Mouse (Mus musculus) MEL (cell line): ENCODE measurements around the gene Notch2.

Source experiments
- BHLHE40 ChIP-seq: IDR thresholded peaks from 2 replicates; pipeline ENCODE4 v1.6.1; 2012; ENCODE audit warnings: low read depth, mild to moderate bottlenecking, inconsistent platforms, low read length, improper control_type of control experiment, borderline replicate concordance
- ELF1 ChIP-seq: IDR thresholded peaks from 2 replicates; pipeline ENCODE4 v1.6.1; 2014; ENCODE audit warnings: low read depth, mild to moderate bottlenecking, inconsistent platforms, low read length, improper control_type of control experiment, moderate library complexity
- EP300 ChIP-seq, 2 experiments: IDR thresholded peaks; 2 replicates each; pipeline ENCODE4 v1.6.1; 2011; ENCODE audit warnings: improper control_type of control experiment in 2 of 2, low read length in 2 of 2, low read depth in 1 of 2, mild to moderate bottlenecking in 1 of 2
- POLR2A ChIP-seq, 2 experiments: IDR thresholded peaks; 2 replicates each; pipeline ENCODE4 v1.6.1; 2011 to 2012; ENCODE audit warnings: low read length in 2 of 2, mild to moderate bottlenecking in 2 of 2, control low read depth in 1 of 2, improper control_type of control experiment in 1 of 2, low read depth in 1 of 2, moderate library complexity in 1 of 2; ENCODE audit not compliant: control insufficient read depth in 1 of 2, insufficient read depth in 1 of 2, poor library complexity in 1 of 2
- SIN3A ChIP-seq: IDR thresholded peaks from 2 replicates; pipeline ENCODE4 v1.6.1; 2012; ENCODE audit warnings: low read length, improper control_type of control experiment, inconsistent platforms

DNA sequence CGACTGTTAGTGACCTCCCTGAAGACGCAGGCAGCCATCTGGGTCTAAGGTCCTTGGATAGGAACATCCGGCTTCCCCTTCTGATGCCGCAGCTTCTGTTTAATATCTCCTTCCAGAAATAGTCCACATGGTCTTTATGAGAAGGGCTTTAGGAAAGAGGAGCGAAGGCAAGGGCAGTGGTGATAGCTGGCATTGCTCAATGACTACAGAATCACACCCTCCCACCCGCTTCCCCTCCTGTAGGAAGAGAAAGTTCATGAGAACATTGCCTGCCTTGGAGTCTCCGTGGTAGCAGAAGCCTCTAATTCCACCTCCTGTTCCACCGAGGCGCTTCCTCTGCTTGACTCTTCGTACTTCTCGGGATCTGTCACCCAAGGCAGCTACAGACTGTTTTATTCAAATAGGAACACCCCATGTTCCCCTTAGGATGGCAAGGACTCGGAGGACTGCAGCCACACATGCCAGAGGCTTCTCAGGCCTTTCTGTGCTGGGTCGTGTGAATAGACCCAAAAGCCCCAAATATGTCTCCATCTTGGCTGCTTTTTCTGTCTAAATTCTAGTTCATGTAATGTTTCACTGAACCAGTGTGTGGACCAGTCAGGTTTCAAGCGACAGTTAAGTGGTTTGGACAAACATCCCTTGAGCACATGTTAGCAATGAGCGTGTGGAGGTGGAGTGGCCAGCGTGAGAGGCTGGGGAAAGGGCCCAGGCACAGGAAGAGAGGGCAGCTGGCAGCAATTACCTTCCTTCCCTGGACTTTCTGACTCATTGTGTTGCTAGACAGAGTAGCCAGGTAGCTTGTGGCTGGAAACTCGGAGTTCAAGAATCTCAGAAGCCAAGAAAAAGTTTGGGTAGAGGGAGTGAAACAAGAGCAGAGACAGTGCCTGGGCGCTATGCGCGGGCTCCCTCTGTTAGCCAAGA lies 42.7 kb downstream of the Notch2 start:
- TF ChIP-seq SIN3A = no peak
- no peak for TF ChIP-seq POLR2A (IDR thresholded peaks at IDR 0.05; ENCODE audit: control insufficient read depth in 1 of 2, insufficient read depth in 1 of 2, low read depth in 1 of 2, low read length in 2 of 2, poor library complexity in 1 of 2)
- TF ChIP-seq EP300 (IDR thresholded peaks at IDR 0.05; ENCODE audit: low read depth in 1 of 2, low read length in 2 of 2) = no peak
- TF ChIP-seq BHLHE40 = no peak
- no peak for TF ChIP-seq ELF1
